Mouse (Mus musculus): Measurements from ENCODE around the gene Cldn1. TPM values are rescaled to one million over a fixed set of nuclear protein-coding genes. Genes with fewer than 3 reads are reported as not detected.

Cldn1 gene
- polyA plus RNA-seq (2015; fragmentation: Nextera tagmentation; extraction: Ambion mirVana): 2.1 and 2.6 TPM in 2 replicates

DNA sequence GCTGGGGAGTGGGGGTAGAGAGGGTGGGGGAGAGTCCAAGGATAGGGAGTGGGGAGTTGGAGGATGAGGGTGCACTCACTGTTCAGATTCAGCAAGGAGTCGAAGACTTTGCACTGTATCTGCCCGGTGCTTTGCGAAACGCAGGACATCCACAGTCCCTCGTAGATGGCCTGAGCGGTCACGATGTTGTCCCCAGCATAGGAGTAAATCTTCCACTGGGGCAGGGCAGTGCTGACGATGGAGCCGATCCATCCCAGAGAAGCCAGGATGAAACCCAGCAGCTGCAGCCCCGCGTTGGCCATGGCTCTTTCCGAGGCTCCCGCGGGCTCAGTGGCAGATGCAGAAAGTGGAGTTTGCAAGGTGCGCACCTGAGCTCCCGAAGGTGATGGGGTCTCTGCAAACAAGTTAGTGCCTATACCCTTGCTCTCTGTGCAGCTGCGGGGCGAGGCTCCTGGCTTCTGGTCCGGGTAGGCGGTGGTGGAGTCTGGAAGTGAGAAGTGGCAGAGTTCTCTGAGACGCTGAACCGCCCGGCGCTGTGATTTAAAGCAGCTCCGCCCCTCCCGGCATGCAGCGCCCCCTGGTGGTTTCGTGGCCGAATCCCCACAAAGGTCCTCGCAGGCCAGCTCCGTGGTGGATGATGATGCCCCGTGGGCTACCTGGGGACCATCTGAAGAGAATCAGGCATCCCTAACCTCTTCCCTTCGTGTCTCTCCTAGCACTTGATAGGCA lies at the start of gene Cldn1:
TSS of gene Cldn1 (minus strand) at position 517 of the 729 bp plus-strand sequence.
- H3K27me3 ChIP-seq: 0 out of 2 replicates have a peak, but pooled peaks cover 6% of the 10 kb centered on the region
- WGBS: 3% methylated on average over 33 of the region's 33 CpGs
- peak within 1 kb of the TSS; percentile 45 for H3K4me3 ChIP-seq
- no peaks in the 10 kb centered on the region for H3K36me3 ChIP-seq (ENCODE audit: poor library complexity, severe bottlenecking)
- peak; percentile 95 for ATAC-seq
- peak within 1 kb of the TSS; percentile 54 for H3K9ac ChIP-seq
- H3K9me3 ChIP-seq (replicated peaks): no peaks in the 10 kb centered on the region
- H3K4me2 ChIP-seq: peak within 1 kb of the TSS; percentile 86
- H3K4me1 ChIP-seq: peaks cover 8% of the 10 kb centered on the region; the same call in 1 of the 2 replicates
- H3K27ac ChIP-seq: no peak within 1 kb of the TSS

DNA sequence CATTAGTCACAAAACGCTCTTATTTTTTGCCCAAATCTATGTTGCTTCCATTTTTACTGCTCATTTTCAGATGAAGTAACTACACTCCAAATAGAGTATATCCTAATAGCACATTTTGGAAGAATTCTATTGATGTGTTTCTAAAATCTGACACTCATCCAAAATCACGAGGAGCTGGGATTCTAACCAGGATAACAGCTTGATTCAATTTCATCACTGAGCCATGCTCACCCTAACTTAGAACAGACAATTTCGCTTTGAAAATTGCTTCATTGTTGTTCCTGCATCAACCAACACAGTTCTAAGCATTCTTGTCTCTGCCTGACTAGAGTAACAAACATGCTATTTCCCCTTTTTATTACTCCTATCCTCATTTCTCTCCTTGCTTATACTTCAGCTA lies 47.0 kb upstream of the Cldn1 start:
- H3K36me3 ChIP-seq (ENCODE audit: poor library complexity, severe bottlenecking): no peaks in the 10 kb centered on the region
- 94% methylated on average over 3 of the region's 3 CpGs for WGBS
- no peak for ATAC-seq
- no peaks in the 10 kb centered on the region for H3K9me3 ChIP-seq (replicated peaks)
- no peak overlapping the region for H3K4me2 ChIP-seq
- H3K27me3 ChIP-seq: no peaks in the 10 kb centered on the region
- H3K4me3 ChIP-seq: no peak overlapping the region
- no peak overlapping the region for H3K9ac ChIP-seq
- H3K4me1 ChIP-seq: no peaks in the 10 kb centered on the region
- no peak overlapping the region for H3K27ac ChIP-seq

DNA sequence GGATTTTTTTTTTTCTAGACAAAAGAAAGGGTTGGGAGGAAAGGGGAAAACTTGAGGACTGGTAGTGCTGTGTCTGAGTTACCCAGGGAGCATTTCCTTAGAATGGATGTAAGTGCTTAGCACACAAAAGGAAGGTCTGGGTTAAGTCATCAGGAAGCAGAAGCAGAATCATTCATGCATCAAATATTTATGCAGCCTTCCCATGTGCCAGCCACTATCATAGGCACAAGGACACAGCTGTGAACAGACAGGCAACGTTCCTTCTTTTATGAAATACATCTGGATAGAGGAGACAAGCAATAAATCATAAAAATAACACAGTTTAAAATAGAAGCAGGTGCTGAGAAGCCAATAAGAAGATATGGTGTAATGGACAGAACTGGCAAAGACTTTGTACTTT lies 32.4 kb upstream of the Cldn1 start:
- Histone ChIP-seq H3K4me2 (no peak overlapping the region), H3K9ac (no peak overlapping the region), H3K9me3 (replicated peaks) (no peaks in the 10 kb centered on the region), H3K27me3 (no peaks in the 10 kb centered on the region), H3K4me3 (no peak overlapping the region), H3K27ac (no peak overlapping the region), H3K4me1 (no peaks in the 10 kb centered on the region), H3K36me3 (ENCODE audit: poor library complexity, severe bottlenecking) (no peaks in the 10 kb centered on the region)
- 73% methylated on average over 1 of the region's 1 CpGs for WGBS
- ATAC-seq: no peak

DNA sequence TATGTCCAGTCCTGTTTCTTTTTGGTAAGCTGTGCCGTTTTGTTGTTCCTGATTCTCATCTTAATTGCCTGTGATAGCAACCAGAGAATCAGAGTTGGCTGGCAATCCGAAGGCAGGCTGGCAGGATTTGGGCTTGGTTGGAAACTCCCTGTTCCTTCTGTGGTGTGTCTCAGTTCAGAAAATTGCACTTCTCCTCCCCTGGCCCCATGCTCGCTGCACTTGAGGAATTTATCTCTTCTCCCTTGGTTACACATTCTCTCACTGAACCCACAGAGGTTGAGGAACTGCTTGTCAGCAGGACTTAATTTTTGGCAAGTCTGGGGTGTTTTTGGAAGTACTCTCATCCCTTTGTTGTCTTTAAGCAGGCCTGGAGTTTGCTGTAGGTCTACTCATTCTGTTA lies 29.3 kb upstream of the Cldn1 start:
- no peak overlapping the region for H3K9ac ChIP-seq

DNA sequence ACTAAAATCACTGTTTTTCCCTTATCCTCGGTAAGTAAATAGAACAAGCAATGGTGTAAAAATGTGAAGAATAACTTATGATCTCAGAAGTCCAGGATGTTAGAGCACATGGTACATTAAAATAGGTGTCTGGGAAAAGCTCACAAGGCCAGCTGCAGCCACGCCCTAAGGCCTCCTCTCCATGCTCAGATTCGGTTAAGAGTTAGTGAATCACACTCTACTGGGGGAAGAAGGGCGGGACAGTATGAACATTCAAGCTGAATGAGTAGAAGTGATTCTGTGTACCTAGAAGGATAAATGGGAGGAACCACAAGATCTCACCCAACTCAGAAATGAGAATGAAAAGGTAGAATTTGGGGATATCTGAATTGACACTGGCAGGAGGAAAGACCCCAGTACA lies 28.9 kb upstream of the Cldn1 start:
- H3K27me3 ChIP-seq: no peaks in the 10 kb centered on the region
- no peak for ATAC-seq
- H3K4me3 ChIP-seq: no peak overlapping the region
- WGBS: 86% methylated on average over 4 of the region's 4 CpGs
- no peak overlapping the region for H3K27ac ChIP-seq
- H3K9me3 ChIP-seq (replicated peaks): no peaks in the 10 kb centered on the region
- H3K4me1 ChIP-seq: no peaks in the 10 kb centered on the region
- no peak overlapping the region for H3K4me2 ChIP-seq
- H3K36me3 ChIP-seq (ENCODE audit: poor library complexity, severe bottlenecking): no peaks in the 10 kb centered on the region
- no peak overlapping the region for H3K9ac ChIP-seq

More for the DNA sequence above, 29.3 kb upstream of the Cldn1 start:
- Histone ChIP-seq H3K36me3 (ENCODE audit: poor library complexity, severe bottlenecking) (no peaks in the 10 kb centered on the region), H3K4me2 (no peak overlapping the region), H3K27me3 (no peaks in the 10 kb centered on the region), H3K4me1 (no peaks in the 10 kb centered on the region), H3K27ac (no peak overlapping the region), H3K4me3 (no peak overlapping the region), H3K9me3 (replicated peaks) (no peaks in the 10 kb centered on the region)
- WGBS: 65% methylated on average over 3 of the region's 3 CpGs
- no peak for ATAC-seq

DNA sequence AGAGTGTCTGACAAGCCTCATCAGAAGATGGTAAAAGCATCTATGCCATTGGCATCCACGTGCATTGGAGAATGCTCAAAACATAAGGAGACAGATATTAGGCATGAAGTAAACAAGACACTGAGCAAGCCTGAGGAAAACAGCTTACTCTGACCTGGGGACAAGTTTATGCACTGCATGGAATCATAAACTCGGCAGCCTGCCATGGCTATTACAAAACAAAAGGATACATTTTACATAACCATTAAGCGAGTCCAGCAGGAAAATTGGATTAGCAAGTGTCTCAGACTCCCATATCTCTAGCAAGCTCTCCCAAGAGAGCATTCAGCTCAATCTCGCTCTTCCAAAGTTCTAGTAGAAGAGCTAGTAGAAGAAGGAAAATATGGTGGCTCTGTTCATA lies 19.3 kb upstream of the Cldn1 start:
- no peaks in the 10 kb centered on the region for H3K4me1 ChIP-seq
- no peak for ATAC-seq
- H3K4me3 ChIP-seq: no peak overlapping the region
- H3K36me3 ChIP-seq (ENCODE audit: poor library complexity, severe bottlenecking): no peaks in the 10 kb centered on the region
- no peak overlapping the region for H3K9ac ChIP-seq
- H3K4me2 ChIP-seq: no peak overlapping the region
- H3K27me3 ChIP-seq: no peaks in the 10 kb centered on the region
- H3K27ac ChIP-seq: no peak overlapping the region
- no peaks in the 10 kb centered on the region for H3K9me3 ChIP-seq (replicated peaks)
- 84% methylated on average over 4 of the region's 4 CpGs for WGBS

DNA sequence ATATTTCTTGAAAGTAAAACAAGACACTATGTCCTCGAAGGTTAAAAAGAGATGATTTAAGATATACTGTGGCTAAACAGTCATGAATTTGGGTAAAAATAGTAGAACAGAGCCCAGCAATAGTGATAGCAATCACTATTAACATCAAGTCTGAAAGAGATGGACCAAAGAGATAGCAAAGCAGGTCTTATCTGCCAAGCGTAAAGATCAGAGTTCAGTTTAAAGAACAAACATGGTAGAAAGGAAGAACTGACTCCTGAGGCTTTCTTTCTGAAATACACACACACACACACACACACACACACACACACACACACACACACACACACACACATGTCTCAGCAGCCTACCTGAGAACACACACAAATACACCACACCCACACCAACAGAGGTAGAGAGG lies 14.5 kb upstream of the Cldn1 start:
- Histone ChIP-seq H3K27me3 (no peaks in the 10 kb centered on the region), H3K36me3 (ENCODE audit: poor library complexity, severe bottlenecking) (no peaks in the 10 kb centered on the region), H3K4me3 (no peak overlapping the region), H3K4me2 (no peak overlapping the region), H3K4me1 (no peaks in the 10 kb centered on the region), H3K9me3 (replicated peaks) (no peaks in the 10 kb centered on the region), H3K27ac (no peak overlapping the region), H3K9ac (no peak overlapping the region)
- 93% methylated on average over 2 of the region's 2 CpGs for WGBS
- ATAC-seq: no peak

DNA sequence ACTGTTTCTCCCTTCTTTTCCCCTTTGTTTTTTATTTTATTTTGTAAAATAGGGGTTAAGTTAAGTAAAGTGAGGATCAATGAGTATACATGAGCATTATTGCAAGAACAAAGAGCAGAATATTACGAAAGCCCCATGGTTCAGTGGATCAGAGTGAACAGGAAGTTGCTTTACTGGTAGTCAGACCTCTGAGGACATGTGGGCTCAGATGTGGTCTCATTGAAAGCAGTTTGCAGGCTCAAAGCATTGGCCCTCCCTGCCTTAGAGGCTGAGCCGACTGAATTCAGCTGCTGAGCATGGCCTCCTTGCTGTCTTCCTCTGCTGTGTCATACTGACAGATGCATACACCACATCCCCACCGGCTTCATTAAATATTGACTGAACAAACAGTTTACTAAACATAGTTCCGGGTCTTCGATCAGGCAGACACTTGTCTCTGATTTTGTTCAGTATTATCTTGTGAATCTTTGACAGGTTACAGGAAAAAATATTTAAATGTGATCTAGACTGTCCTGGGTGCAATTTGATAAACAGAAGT lies 12.5 kb upstream of the Cldn1 start:
- Histone ChIP-seq H3K4me3 (no peak overlapping the region), H3K36me3 (ENCODE audit: poor library complexity, severe bottlenecking) (no peaks in the 10 kb centered on the region), H3K4me2 (no peak overlapping the region), H3K4me1 (no peaks in the 10 kb centered on the region), H3K9ac (no peak overlapping the region), H3K9me3 (replicated peaks) (no peaks in the 10 kb centered on the region), H3K27me3 (no peaks in the 10 kb centered on the region), H3K27ac (no peak overlapping the region)
- no peak for ATAC-seq
- 89% methylated on average over 5 of the region's 5 CpGs for WGBS

DNA sequence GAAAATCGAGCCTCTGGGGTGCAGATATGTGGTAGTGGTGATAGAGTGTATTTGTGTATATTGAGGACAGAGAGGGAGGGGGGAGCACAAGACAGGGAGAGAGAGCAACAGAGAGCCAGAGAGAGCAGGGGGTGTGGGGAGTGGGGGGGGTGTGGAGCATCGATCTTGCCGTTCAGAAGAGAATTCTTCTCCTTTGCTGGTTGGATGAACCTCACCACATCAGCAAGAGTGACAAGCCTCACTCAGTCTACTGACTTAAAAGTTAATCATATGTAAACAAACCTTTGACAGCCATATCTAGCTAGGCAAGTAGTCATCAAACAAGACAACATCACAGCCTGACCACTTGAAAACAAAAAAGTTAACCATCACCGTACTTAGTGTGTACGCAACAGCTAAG lies 5.5 kb upstream of the Cldn1 start:
- H3K27ac ChIP-seq: no peak overlapping the region
- no peaks in the 10 kb centered on the region for H3K9me3 ChIP-seq (replicated peaks)
- 91% methylated on average over 5 of the region's 5 CpGs for WGBS
- H3K4me2 ChIP-seq: no peak overlapping the region
- no peak overlapping the region for H3K4me3 ChIP-seq
- ATAC-seq: no peak
- no peak overlapping the region for H3K9ac ChIP-seq
- no peaks in the 10 kb centered on the region for H3K27me3 ChIP-seq
- H3K36me3 ChIP-seq (ENCODE audit: poor library complexity, severe bottlenecking): no peaks in the 10 kb centered on the region
- no peaks in the 10 kb centered on the region for H3K4me1 ChIP-seq

DNA sequence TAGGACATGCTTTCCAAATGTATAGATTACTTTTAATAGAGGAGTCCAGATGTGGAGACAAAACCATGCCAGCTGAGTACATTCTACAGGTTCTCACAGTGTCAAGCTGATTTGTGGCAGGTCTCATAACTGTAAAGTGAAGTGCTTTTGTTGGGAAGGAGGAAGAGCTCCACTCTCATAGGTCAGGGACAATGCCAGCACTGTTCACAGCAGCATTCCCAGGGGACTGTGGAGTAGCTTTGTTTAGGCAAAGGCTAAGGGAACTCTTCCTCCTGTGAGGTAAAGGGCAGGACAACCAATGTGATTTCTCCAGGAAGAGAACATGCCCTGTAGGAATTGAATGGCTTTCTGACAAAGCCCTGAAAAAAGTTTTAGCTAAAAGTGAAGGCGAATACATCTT lies 1.5 kb downstream of the Cldn1 start:
- Histone ChIP-seq H3K4me1 (peaks cover 8% of the 10 kb centered on the region; the same call in 1 of the 2 replicates), H3K9ac (no peak overlapping the region), H3K27me3 (0 out of 2 replicates have a peak, but pooled peaks cover 6% of the 10 kb centered on the region), H3K9me3 (replicated peaks) (no peaks in the 10 kb centered on the region), H3K36me3 (ENCODE audit: poor library complexity, severe bottlenecking) (no peaks in the 10 kb centered on the region), H3K4me2 (no peak overlapping the region), H3K4me3 (no peak overlapping the region), H3K27ac (no peak overlapping the region)
- ATAC-seq: no peak
- WGBS: 96% methylated on average over 1 of the region's 1 CpGs

DNA sequence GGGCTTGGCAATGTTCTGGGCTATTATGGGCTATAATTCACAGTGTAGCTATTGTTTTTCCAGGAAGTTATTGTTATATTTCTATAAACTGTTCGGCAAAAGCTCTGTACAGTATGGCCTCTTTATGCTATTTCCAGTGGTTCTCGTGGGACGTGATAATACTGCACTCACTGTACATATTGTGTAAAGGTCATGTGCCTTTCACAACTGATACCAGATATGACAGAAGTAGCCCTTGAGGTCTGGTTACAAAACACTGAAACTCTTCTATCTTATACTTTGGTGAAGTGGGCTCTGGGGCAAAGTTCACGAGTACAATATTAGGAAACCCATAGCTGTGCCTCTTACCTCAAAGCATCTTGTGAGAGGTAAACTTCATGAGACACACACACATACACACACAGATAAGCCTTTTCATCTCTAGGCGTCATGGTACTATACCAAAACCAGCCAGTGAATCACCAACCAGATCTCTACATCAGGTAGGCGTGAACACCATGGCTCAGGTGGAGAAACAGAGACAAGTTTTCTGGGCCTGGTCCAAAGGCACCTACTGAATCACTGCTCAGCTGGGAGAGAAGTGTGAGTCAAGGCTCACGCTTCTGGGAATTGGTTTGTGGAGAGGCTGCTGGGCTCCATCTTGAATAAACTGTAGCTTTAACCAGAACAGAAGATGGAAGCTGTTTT lies 2.5 kb downstream of the Cldn1 start:
- no peak for ATAC-seq
- Histone ChIP-seq H3K4me2 (no peak overlapping the region), H3K36me3 (ENCODE audit: poor library complexity, severe bottlenecking) (no peaks in the 10 kb centered on the region), H3K4me1 (peaks cover 8% of the 10 kb centered on the region; the same call in 1 of the 2 replicates), H3K4me3 (no peak overlapping the region), H3K9ac (no peak overlapping the region), H3K9me3 (replicated peaks) (no peaks in the 10 kb centered on the region), H3K27ac (no peak overlapping the region), H3K27me3 (0 out of 2 replicates have a peak, but pooled peaks cover 6% of the 10 kb centered on the region)
- 91% methylated on average over 7 of the region's 7 CpGs for WGBS

DNA sequence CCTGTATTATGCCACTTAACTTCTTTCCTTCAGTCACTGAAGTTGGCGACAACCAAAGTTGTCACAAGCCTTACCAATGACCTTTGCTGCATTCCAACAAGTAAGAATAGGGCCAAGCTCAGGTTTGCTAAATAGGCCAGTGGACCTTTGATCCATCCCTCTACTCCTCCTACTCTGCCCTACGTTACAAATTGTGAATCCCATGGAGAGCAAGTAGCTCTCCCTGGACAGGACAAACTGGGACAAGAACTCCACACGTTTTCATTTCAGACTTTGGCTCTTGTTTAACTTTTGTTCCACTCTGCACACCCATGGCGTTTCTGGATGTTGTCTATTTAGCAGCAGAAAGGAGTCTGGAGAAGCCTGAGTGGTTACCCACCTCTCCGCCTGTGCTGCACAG lies 3.5 kb downstream of the Cldn1 start:
- 70% methylated on average over 5 of the region's 5 CpGs for WGBS
- ATAC-seq: no peak
- H3K4me2 ChIP-seq: no peak overlapping the region

More for the DNA sequence above, 3.5 kb downstream of the Cldn1 start:
- H3K9me3 ChIP-seq (replicated peaks): no peaks in the 10 kb centered on the region
- 0 out of 2 replicates have a peak, but pooled peaks cover 6% of the 10 kb centered on the region for H3K27me3 ChIP-seq
- H3K9ac ChIP-seq: no peak overlapping the region
- no peak overlapping the region for H3K27ac ChIP-seq
- peaks cover 8% of the 10 kb centered on the region; the same call in 1 of the 2 replicates for H3K4me1 ChIP-seq
- H3K36me3 ChIP-seq (ENCODE audit: poor library complexity, severe bottlenecking): no peaks in the 10 kb centered on the region
- no peak overlapping the region for H3K4me3 ChIP-seq
